Mouse (Mus musculus) liver, embryonic 11.5 days (tissue): ENCODE measurements at regions not wholly inside any gene's neighbourhood (a gene's known extent, or its start where the extent isn't known, plus 50 kb on each side); places are given as distances from the start of the nearest gene placed in this dataset.
"Not testable (repeated sequence)": the region's sequence is repeated elsewhere in the genome, so short reads cannot be mapped to it uniquely, and the experiment has no call there.

ENCODE experiments used
- ATAC-seq: fragments of 200-750 bp; cut with Nextera tagmentation; replicated peaks from 2 replicates; pipeline ENCODE4 v1.8.0; 2017; ENCODE audit warnings: moderate number of reproducible peaks, mild to moderate bottlenecking, moderate TSS enrichment, moderate library complexity; ENCODE audit not compliant: low FRiP score
- DNase-seq: peaks from one replicate; pipeline ENCODE4 v3.0.0-alpha.2; 2017; ENCODE audit warnings: low spot score
- H3K27ac ChIP-seq: fragments of 300-500 bp; sonication (generic); 2 replicates; pipeline ENCODE4 v1.5.1; 2014; ENCODE audit warnings: mild to moderate bottlenecking, low read depth, low read length, control low read depth
- H3K27me3 ChIP-seq: fragments of 300-500 bp; sonication (generic); replicated peaks from 2 replicates; pipeline ENCODE4 v1.6.1; 2014; ENCODE audit warnings: low read length, mixed read lengths; ENCODE audit not compliant: control insufficient read depth, insufficient read depth
- H3K36me3 ChIP-seq: fragments of 300-500 bp; sonication (generic); 2 replicates; pipeline ENCODE4 v1.6.1; 2014; ENCODE audit warnings: mild to moderate bottlenecking, low read length, moderate library complexity, mixed read lengths; ENCODE audit not compliant: control insufficient read depth, insufficient read depth
- H3K4me1 ChIP-seq: fragments of 300-500 bp; sonication (generic); replicated peaks from 2 replicates; pipeline ENCODE4 v1.6.1; 2014; ENCODE audit warnings: low read length, mixed read lengths; ENCODE audit not compliant: control insufficient read depth, insufficient read depth
- H3K4me2 ChIP-seq: fragments of 300-500 bp; sonication (generic); 2 replicates; pipeline ENCODE4 v1.6.1; 2014; ENCODE audit warnings: mild to moderate bottlenecking, control low read depth, moderate library complexity
- H3K4me3 ChIP-seq: fragments of 300-500 bp; sonication (generic); 2 replicates; pipeline ENCODE4 v1.5.1; 2014; ENCODE audit warnings: low read depth, low read length, control low read depth
- H3K9ac ChIP-seq: fragments of 300-500 bp; sonication (generic); 2 replicates; pipeline ENCODE4 v1.6.1; 2014; ENCODE audit warnings: low read depth, low read length, control low read depth
- H3K9me3 ChIP-seq: fragments of 300-500 bp; sonication (generic); 2 replicates; pipeline ENCODE4 v1.6.1; 2016; ENCODE audit warnings: low read length, inconsistent platforms, mixed read lengths; ENCODE audit not compliant: control insufficient read depth
- WGBS: fragments of 180-500 bp; shearing (Covaris S2); extraction: QIAGEN DNeasy Blood & Tissue Kit; methylation state at CpG from one replicate; pipeline ENCODE4 v1.1.7; 2014; 5-methylcytosine and 5-hydroxymethylcytosine counted together

DNA sequence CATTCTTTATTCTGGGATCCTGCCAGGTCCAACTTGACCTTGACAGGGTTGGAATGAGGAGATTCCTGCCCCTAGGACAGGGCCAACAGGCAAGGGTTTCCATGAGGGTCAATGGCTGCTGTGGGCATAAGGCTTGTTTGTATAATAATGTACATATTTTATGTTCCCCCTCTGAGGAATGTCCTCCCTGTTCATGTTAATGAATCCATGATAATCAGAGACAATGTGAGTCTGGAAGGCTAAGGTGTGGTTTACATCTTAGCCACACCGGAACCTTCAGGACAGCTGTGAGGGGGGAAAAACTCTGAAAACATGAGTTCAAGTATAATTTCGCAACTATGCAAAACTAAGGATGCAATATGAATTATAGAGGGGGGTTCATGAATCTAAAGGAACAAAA is 172.8 kb downstream of the Iqub start:
- Histone ChIP-seq H3K27me3 (no peaks in the 10 kb centered on the region), H3K9ac (no peak overlapping the region), H3K9me3 (no peaks in the 10 kb centered on the region), H3K4me3 (no peak overlapping the region), H3K4me2 (no peak overlapping the region), H3K36me3 (no peaks in the 10 kb centered on the region), H3K27ac (no peak overlapping the region), H3K4me1 (no peaks in the 10 kb centered on the region)
- ATAC-seq (no peak), DNase-seq (no peak)
- WGBS, result 85% methylated on average over 2 of the region's 2 CpGs

DNA sequence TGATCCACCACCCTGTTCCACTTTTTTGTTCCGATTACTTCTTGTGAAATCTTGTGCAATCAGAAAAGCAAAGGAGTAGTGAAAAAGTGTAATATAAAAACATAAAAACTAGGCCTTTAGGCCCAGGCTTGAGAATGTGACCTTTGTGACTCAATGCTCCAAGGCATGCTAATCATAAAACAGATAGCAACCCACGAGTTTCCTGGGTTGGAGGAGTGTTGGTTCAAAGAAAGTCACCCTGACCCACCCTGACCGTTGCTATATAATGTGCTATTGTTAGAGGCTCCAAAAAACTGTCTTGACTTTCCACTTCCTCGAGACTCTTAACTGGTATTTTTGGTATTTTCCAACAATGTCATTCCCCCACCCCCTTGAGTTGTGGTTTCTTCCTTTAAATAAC is 172.2 kb upstream of the Slc13a1 start:
- 63% methylated on average over 4 of the region's 4 CpGs for WGBS
- ATAC-seq, result not testable (repeated sequence)

DNA sequence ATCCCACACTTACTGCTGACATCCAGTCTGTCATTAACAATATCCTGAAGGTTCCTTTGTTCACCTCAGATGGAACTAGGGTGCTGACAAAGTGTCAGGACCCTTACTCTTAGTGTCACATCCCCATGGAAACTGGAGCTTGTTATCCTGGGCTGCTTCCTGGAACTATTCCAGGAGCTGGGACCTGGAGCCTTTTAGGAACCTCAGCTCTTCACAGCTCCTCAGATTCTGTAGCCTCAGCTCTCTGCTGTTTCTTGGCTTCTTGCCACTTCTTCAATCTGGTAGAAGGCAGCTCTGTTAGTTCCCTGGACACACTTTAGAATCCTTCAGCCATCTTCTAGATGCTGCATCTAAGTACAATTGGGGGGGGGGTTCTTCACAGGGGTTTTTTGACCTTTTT is 157.3 kb upstream of the Slc13a1 start:
- Histone ChIP-seq H3K4me1 (no peaks in the 10 kb centered on the region), H3K9me3 (no peaks in the 10 kb centered on the region), H3K27me3 (no peaks in the 10 kb centered on the region), H3K36me3 (no peaks in the 10 kb centered on the region), H3K9ac (no peak overlapping the region), H3K4me2 (no peak overlapping the region), H3K4me3 (no peak overlapping the region), H3K27ac (no peak overlapping the region)
- ATAC-seq (no peak), DNase-seq (no peak)

More for the DNA sequence above, 172.2 kb upstream of the Slc13a1 start:
- DNase-seq, H3K27me3 ChIP-seq, H3K36me3 ChIP-seq, H3K9ac ChIP-seq, H3K4me2 ChIP-seq, H3K9me3 ChIP-seq, H3K4me1 ChIP-seq, H3K27ac ChIP-seq, H3K4me3 ChIP-seq: not testable (repeated sequence)

GRCm38 (mm10) chr6:24324718-24325117 is 156.8 kb upstream of the Slc13a1 start:
- ATAC-seq, result no peak
- H3K9ac ChIP-seq, result no peak overlapping the region
- WGBS, result 71% methylated on average over 3 of the region's 3 CpGs

DNA sequence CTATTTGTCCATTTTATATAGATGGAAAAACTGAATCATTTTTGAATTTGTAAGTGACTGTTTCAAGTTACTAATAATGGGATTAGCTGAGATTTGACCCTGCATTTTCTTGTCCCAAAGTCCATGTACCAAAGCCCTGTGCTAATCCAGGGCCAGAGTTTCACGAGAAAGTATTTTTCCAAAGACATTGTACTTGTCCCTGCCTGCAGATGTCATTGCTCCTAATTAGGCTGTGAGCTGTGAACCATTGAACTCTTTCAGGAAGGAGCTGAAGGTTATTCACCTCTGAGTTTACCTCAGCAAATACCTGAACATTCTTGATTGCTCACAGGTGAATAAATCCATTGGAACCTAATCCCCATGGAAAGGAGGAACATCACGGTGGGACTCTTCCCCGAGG is 154.5 kb upstream of the Slc13a1 start:
- Histone ChIP-seq H3K27ac (no peak overlapping the region), H3K4me2 (no peak overlapping the region), H3K36me3 (no peaks in the 10 kb centered on the region), H3K27me3 (no peaks in the 10 kb centered on the region), H3K4me1 (no peaks in the 10 kb centered on the region), H3K9me3 (no peaks in the 10 kb centered on the region), H3K4me3 (no peak overlapping the region), H3K9ac (no peak overlapping the region)
- ATAC-seq (no peak), DNase-seq (no peak)
- 82% methylated on average over 3 of the region's 3 CpGs for WGBS

More at GRCm38 (mm10) chr6:24324718-24325117, 156.8 kb upstream of the Slc13a1 start:
- Histone ChIP-seq H3K4me3 (no peak overlapping the region), H3K4me1 (no peaks in the 10 kb centered on the region), H3K36me3 (no peaks in the 10 kb centered on the region), H3K27ac (no peak overlapping the region), H3K4me2 (no peak overlapping the region), H3K27me3 (no peaks in the 10 kb centered on the region), H3K9me3 (no peaks in the 10 kb centered on the region)
- DNase-seq, result no peak

- Histone ChIP-seq H3K9ac (no peak overlapping the region), H3K27ac (no peak overlapping the region), H3K36me3 (no peaks in the 10 kb centered on the region), H3K4me2 (no peak overlapping the region), H3K27me3 (no peaks in the 10 kb centered on the region), H3K4me3 (no peak overlapping the region), H3K4me1 (no peaks in the 10 kb centered on the region), H3K9me3 (no peaks in the 10 kb centered on the region)
- 78% methylated on average over 2 of the region's 2 CpGs for WGBS
- DNase-seq (no peak), ATAC-seq (no peak)
These were observed 151.0 kb upstream of the Slc13a1 start for GRCm38 (mm10) chr6:24318862-24319261.

GRCm38 (mm10) chr6:24310675-24311074 is 142.8 kb upstream of the Slc13a1 start:
- Histone ChIP-seq H3K4me3 (no peak overlapping the region), H3K4me1 (no peaks in the 10 kb centered on the region), H3K27ac (no peak overlapping the region), H3K4me2 (no peak overlapping the region), H3K9me3 (no peaks in the 10 kb centered on the region), H3K36me3 (no peaks in the 10 kb centered on the region), H3K9ac (no peak overlapping the region), H3K27me3 (no peaks in the 10 kb centered on the region)
- 70% methylated on average over 2 of the region's 2 CpGs for WGBS
- DNase-seq (no peak), ATAC-seq (no peak)

DNA sequence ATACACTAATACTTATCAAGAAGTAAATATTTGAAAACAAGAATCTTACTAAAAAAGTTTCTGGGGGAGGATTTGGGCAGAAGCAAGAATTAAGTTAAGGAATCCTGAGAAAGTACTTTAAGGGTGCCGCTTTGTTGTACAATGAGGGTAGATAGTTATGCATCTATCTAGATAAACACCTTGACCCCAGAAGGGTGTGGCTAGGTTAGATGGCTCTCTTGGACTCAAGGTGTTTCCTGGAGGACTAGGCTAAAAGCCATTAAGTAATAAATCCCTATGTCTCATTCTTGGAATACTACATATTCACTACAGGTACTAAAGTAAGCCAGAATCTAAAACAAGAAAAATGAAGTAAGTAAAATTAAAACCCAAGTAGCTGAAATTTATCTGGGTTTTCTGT is 141.9 kb upstream of the Slc13a1 start:
- Histone ChIP-seq H3K9ac (no peak overlapping the region), H3K27me3 (no peaks in the 10 kb centered on the region), H3K27ac (no peak overlapping the region), H3K4me3 (no peak overlapping the region), H3K9me3 (no peaks in the 10 kb centered on the region), H3K4me1 (no peaks in the 10 kb centered on the region), H3K4me2 (no peak overlapping the region), H3K36me3 (no peaks in the 10 kb centered on the region)
- WGBS, result 78% methylated on average over 1 of the region's 1 CpGs
- ATAC-seq (no peak), DNase-seq (no peak)

DNA sequence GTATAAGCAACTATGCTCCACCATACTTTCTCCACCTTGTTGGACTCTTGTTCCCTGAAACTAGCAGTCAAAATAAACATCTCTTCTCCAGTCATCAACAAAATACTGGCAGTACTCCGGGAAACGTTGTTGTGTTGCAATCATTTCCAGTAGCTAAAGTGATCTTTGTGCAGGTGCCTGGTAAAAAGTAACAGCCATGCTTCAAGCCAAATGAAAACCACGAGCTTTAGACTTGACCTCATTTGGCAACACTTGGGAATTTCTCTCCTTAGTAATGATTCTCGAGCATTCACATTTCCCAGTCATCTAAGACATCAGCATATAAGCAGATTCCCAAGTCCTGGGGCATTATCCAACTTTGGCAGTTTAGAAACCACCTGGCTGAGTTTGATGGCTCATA is 133.8 kb upstream of the Slc13a1 start:
- DNase-seq, result no peak
- H3K27me3 ChIP-seq, result no peaks in the 10 kb centered on the region
- H3K4me3 ChIP-seq, result no peak overlapping the region
- 64% methylated on average over 4 of the region's 4 CpGs for WGBS
- no peak overlapping the region for H3K27ac ChIP-seq
- H3K36me3 ChIP-seq, result no peaks in the 10 kb centered on the region
- no peak overlapping the region for H3K4me2 ChIP-seq
- H3K4me1 ChIP-seq, result no peaks in the 10 kb centered on the region
- no peaks in the 10 kb centered on the region for H3K9me3 ChIP-seq
- H3K9ac ChIP-seq, result no peak overlapping the region
- no peak for ATAC-seq
